Mouse (Mus musculus): Measurements from ENCODE around the gene C77080. TPM values are rescaled to one million over a fixed set of nuclear protein-coding genes. Genes with fewer than 3 reads are reported as not detected.

C77080 gene
- polyA plus RNA-seq, 1 experiment from 2014 or later = 4.3 TPM

DNA sequence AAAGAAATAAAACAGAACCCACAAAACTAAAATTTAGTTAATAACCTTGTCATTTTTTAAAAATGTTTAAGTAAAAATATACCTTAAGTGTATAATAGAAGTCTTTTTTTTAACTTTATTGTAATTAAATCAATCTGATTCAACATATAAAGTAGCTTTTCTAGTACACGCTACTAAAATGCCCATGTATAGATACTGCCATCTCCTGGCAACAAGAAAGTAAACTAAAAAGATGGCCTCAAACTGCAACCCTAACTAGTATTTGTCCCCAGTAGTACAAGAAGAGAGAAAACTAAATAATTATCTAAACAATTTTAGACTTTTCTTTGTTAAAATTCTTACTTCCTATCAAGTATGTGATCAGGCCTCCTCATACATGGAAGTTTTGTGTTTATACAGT lies 81.6 kb downstream of the C77080 start:
- ATAC-seq (ENCODE audit: insufficient read depth, low FRiP score, low TSS enrichment) = no peak
- H3K36me3 ChIP-seq (ENCODE audit: control insufficient read depth, insufficient read depth, low read length) = 0 out of 2 replicates have a peak, but pooled peaks cover 2% of the 10 kb centered on the region
- H3K9ac ChIP-seq (ENCODE audit: low read length) = no peak overlapping the region
- H3K4me1 ChIP-seq (ENCODE audit: control insufficient read depth, insufficient read depth, low read length) = no peaks in the 10 kb centered on the region
- H3K27me3 ChIP-seq (ENCODE audit: control insufficient read depth, insufficient read depth, low read length) = no peaks in the 10 kb centered on the region
- 72% methylated on average over 1 of the region's 1 CpGs for WGBS
- H3K27ac ChIP-seq (ENCODE audit: low read depth, low read length) = no peak overlapping the region
- H3K9me3 ChIP-seq (ENCODE audit: control insufficient read depth, low read length) = no peaks in the 10 kb centered on the region
- no peak overlapping the region for H3K4me2 ChIP-seq (ENCODE audit: low read depth)
- H3K4me3 ChIP-seq (ENCODE audit: low read depth, low read length) = no peak overlapping the region
- no peak for DNase-seq (ENCODE audit: low spot score)

- DNase-seq (ENCODE audit: low spot score) = no peak
- Histone ChIP-seq H3K27ac (ENCODE audit: low read depth, low read length) (no peak overlapping the region), H3K4me3 (ENCODE audit: low read depth, low read length) (no peak overlapping the region), H3K4me1 (ENCODE audit: control insufficient read depth, insufficient read depth, low read length) (no peaks in the 10 kb centered on the region), H3K36me3 (ENCODE audit: control insufficient read depth, insufficient read depth, low read length) (peaks cover 7% of the 10 kb centered on the region), H3K4me2 (ENCODE audit: low read depth) (no peak overlapping the region), H3K9ac (ENCODE audit: low read length) (no peak overlapping the region), H3K9me3 (ENCODE audit: control insufficient read depth, low read length) (no peaks in the 10 kb centered on the region), H3K27me3 (ENCODE audit: control insufficient read depth, insufficient read depth, low read length) (no peaks in the 10 kb centered on the region)
- no peak for ATAC-seq (ENCODE audit: insufficient read depth, low FRiP score, low TSS enrichment)
- WGBS = 68% methylated on average over 1 of the region's 1 CpGs
Observed at GRCm38 (mm10) chr4:129172529-129172928, 88.7 kb downstream of the C77080 start.

Small RNAs within 50 kb of the gene (microRNA-seq; reads per million reads assigned to microRNA genes)
- gene Gm22994 = not detected

Other genes starting within 250 kb of the C77080 start
- gene Rnf19b, start 203.1 kb downstream of the C77080 start, polyA plus RNA-seq (2014; fragmentation: Nextera tagmentation; extraction: Ambion mirVana) = 11.8 and 13.6 TPM in 2 replicates
- gene Tmem54, start 155.9 kb downstream of the C77080 start, polyA plus RNA-seq (2014; fragmentation: Nextera tagmentation; extraction: Ambion mirVana) = 1.5 TPM in 2 replicates
- gene Hpca, start 139.4 kb downstream of the C77080 start, polyA plus RNA-seq (2014; fragmentation: Nextera tagmentation; extraction: Ambion mirVana) = 7.2 and 8.9 TPM in 2 replicates
- gene Fndc5, start 124.4 kb downstream of the C77080 start, polyA plus RNA-seq (2014; fragmentation: Nextera tagmentation; extraction: Ambion mirVana) = 23.5 and 26.2 TPM in 2 replicates
- 21.3 and 21.5 TPM in 2 replicates for gene S100pbp, start 71.7 kb downstream of the C77080 start, polyA plus RNA-seq (2014; fragmentation: Nextera tagmentation; extraction: Ambion mirVana)
- gene Yars, start 71.6 kb downstream of the C77080 start, polyA plus RNA-seq (2014; fragmentation: Nextera tagmentation; extraction: Ambion mirVana) = 103 and 115 TPM in 2 replicates
- 1.3 and 1.6 TPM in 2 replicates for gene Sync, start 26.2 kb upstream of the C77080 start, polyA plus RNA-seq (2014; fragmentation: Nextera tagmentation; extraction: Ambion mirVana)
- 483 and 511 TPM in 2 replicates for gene Rbbp4, start 74.0 kb upstream of the C77080 start, polyA plus RNA-seq (2014; fragmentation: Nextera tagmentation; extraction: Ambion mirVana)
- 36.7 and 42.4 TPM in 2 replicates for gene Zbtb8os, start 74.3 kb upstream of the C77080 start, polyA plus RNA-seq (2014; fragmentation: Nextera tagmentation; extraction: Ambion mirVana)
- gene Zbtb8a, start 116.7 kb upstream of the C77080 start, polyA plus RNA-seq (2014; fragmentation: Nextera tagmentation; extraction: Ambion mirVana) = 6.7 and 7.4 TPM in 2 replicates
- 2.1 and 2.6 TPM in 2 replicates for gene Zbtb8b, start 179.4 kb upstream of the C77080 start, polyA plus RNA-seq (2014; fragmentation: Nextera tagmentation; extraction: Ambion mirVana)
- 27.6 and 31.7 TPM in 2 replicates for gene Bsdc1, start 200.2 kb upstream of the C77080 start, polyA plus RNA-seq (2014; fragmentation: Nextera tagmentation; extraction: Ambion mirVana)
- gene Tssk3, start 229.6 kb upstream of the C77080 start, polyA plus RNA-seq (2014; fragmentation: Nextera tagmentation; extraction: Ambion mirVana) = not detected in 2 replicates
- not detected in 2 replicates for gene Fam229a, start 229.8 kb upstream of the C77080 start, polyA plus RNA-seq (2014; fragmentation: Nextera tagmentation; extraction: Ambion mirVana)

All from neural tube, embryonic 11.5 days (tissue).